Mouse (Mus musculus) lung, postnatal 36 days (tissue): ENCODE measurements at regions not wholly inside any gene's neighbourhood (a gene's known extent, or its start where the extent isn't known, plus 50 kb on each side); places are given as distances from the start of the nearest gene placed in this dataset.
"Not testable (repeated sequence)": the region's sequence is repeated elsewhere in the genome, so short reads cannot be mapped to it uniquely, and the experiment has no call there.

Experiments used
- DNase-seq: peaks from one replicate; pipeline ENCODE4 v3.0.0; 2022; ENCODE audit warnings: mixed read lengths

GRCm38 (mm10) chr6:22716864-22717557, 158.3 kb upstream of the Ptprz1 start:
- DNase-seq = no peak

GRCm38 (mm10) chr6:22716144-22716856, 159.0 kb upstream of the Ptprz1 start:
- DNase-seq = no peak

- DNase-seq = no peak
Measured at GRCm38 (mm10) chr6:22698187-22698586, 177.1 kb upstream of the Ptprz1 start.

GRCm38 (mm10) chr6:22688678-22689126, 186.6 kb upstream of the Ptprz1 start:
- DNase-seq = no peak

- no peak for DNase-seq
Measured at GRCm38 (mm10) chr6:22674586-22674929, 200.7 kb upstream of the Ptprz1 start.

GRCm38 (mm10) chr6:22673919-22674585, 201.2 kb upstream of the Ptprz1 start:
- no peak for DNase-seq

- DNase-seq = no peak
Measured at GRCm38 (mm10) chr6:22671524-22671923, 203.8 kb upstream of the Ptprz1 start.

- DNase-seq = no peak
Measured at GRCm38 (mm10) chr6:22668190-22668975, 206.9 kb upstream of the Ptprz1 start.

- not testable (repeated sequence) for DNase-seq
Measured at GRCm38 (mm10) chr6:22657401-22657800, 217.9 kb upstream of the Ptprz1 start.

GRCm38 (mm10) chr6:22640100-22640499, 235.2 kb upstream of the Ptprz1 start:
- DNase-seq = no peak

GRCm38 (mm10) chr6:22635141-22635540, 240.2 kb upstream of the Ptprz1 start:
- no peak for DNase-seq

GRCm38 (mm10) chr6:22634740-22635139, 240.6 kb upstream of the Ptprz1 start:
- no peak for DNase-seq

GRCm38 (mm10) chr6:22591592-22591991, 235.5 kb upstream of the Fam3c start:
- no peak for DNase-seq

- no peak for DNase-seq
Measured at GRCm38 (mm10) chr6:22584851-22585250, 228.8 kb upstream of the Fam3c start.

GRCm38 (mm10) chr6:22572925-22573324, 216.9 kb upstream of the Fam3c start:
- DNase-seq = no peak

GRCm38 (mm10) chr6:22567891-22568290, 211.8 kb upstream of the Fam3c start:
- DNase-seq = no peak

- no peak for DNase-seq
Measured at GRCm38 (mm10) chr6:22548296-22549245, 192.5 kb upstream of the Fam3c start.

- DNase-seq = no peak
Measured at GRCm38 (mm10) chr6:22541603-22542002, 185.6 kb upstream of the Fam3c start.

GRCm38 (mm10) chr6:22538254-22538653, 182.2 kb upstream of the Fam3c start:
- DNase-seq = peak; percentile 4

GRCm38 (mm10) chr6:22524384-22524783, 168.3 kb upstream of the Fam3c start:
- DNase-seq = no peak

GRCm38 (mm10) chr6:22523582-22524234, 167.7 kb upstream of the Fam3c start:
- DNase-seq = no peak
